Mouse (Mus musculus) MEL (cell line): ENCODE data around the gene Apoa2. TPM values are rescaled to one million over a fixed set of nuclear protein-coding genes. Genes with fewer than 3 reads are reported as not detected.

Source experiments
- DNase-seq: peaks from one replicate; pipeline ENCODE4 v3.0.0; 2011; ENCODE audit warnings: low read depth, low spot score
- H3K27ac ChIP-seq: 2 replicates; pipeline ENCODE4 v1.5.1; 2012; ENCODE audit warnings: low read depth, mild to moderate bottlenecking, control low read depth, low read length, moderate library complexity; ENCODE audit not compliant: control insufficient read depth
- H3K27me3 ChIP-seq, 2 experiments: fragments of 150-350 bp in 1 of 2; sonication (generic) in 1 of 2; 2 replicates each; pipeline ENCODE4 v1.6.1; 2012; ENCODE audit warnings: low read length in 2 of 2, mild to moderate bottlenecking in 2 of 2, improper control_type of control experiment in 1 of 2, moderate library complexity in 1 of 2; ENCODE audit not compliant: insufficient read depth in 2 of 2, control insufficient read depth in 1 of 2
- H3K36me3 ChIP-seq, 2 experiments: 2 replicates each; pipeline ENCODE4 v1.6.1; 2012 to 2014; ENCODE audit warnings: low read length in 2 of 2, improper control_type of control experiment in 1 of 2, inconsistent platforms in 1 of 2, mild to moderate bottlenecking in 1 of 2; ENCODE audit not compliant: insufficient read depth in 2 of 2, control insufficient read depth in 1 of 2
- H3K4me1 ChIP-seq, 2 experiments: fragments of 150-350 bp in 1 of 2; sonication (generic) in 1 of 2; 2 replicates each; pipeline ENCODE4 v1.6.1; 2012; ENCODE audit warnings: low read length in 2 of 2, improper control_type of control experiment in 1 of 2, mild to moderate bottlenecking in 1 of 2; ENCODE audit not compliant: insufficient read depth in 2 of 2, control insufficient read depth in 1 of 2
- H3K4me3 ChIP-seq, 2 experiments: fragments of 150-350 bp in 1 of 2; sonication (generic) in 1 of 2; 2 replicates each; pipeline ENCODE4 v1.5.1; 2012; ENCODE audit warnings: low read depth in 2 of 2, low read length in 2 of 2, mild to moderate bottlenecking in 2 of 2, moderate library complexity in 2 of 2, control low read depth in 1 of 2, improper control_type of control experiment in 1 of 2; ENCODE audit not compliant: control insufficient read depth in 1 of 2, insufficient read depth in 1 of 2
- H3K79me2 ChIP-seq: 2 replicates; pipeline ENCODE4 v1.6.1; 2012; ENCODE audit warnings: mild to moderate bottlenecking, low read length, moderate library complexity; ENCODE audit not compliant: control insufficient read depth, poor library complexity, insufficient read depth
- H3K9ac ChIP-seq: 2 replicates; pipeline ENCODE4 v1.6.1; 2012; ENCODE audit warnings: low read depth, mild to moderate bottlenecking, control low read depth, low read length, moderate library complexity; ENCODE audit not compliant: control insufficient read depth, poor library complexity, severe bottlenecking
- H3K9me3 ChIP-seq: fragments of 150-350 bp; sonication (generic); replicated peaks from 2 replicates; pipeline ENCODE4 v1.6.1; 2012; ENCODE audit warnings: mild to moderate bottlenecking, low read length, improper control_type of control experiment, moderate library complexity; ENCODE audit not compliant: insufficient read depth
- CHD1 ChIP-seq: IDR thresholded peaks from 2 replicates; pipeline ENCODE4 v1.6.1; 2012; ENCODE audit warnings: low read depth, mild to moderate bottlenecking, inconsistent platforms, low read length, improper control_type of control experiment
- CHD2 ChIP-seq: IDR thresholded peaks from 2 replicates; pipeline ENCODE4 v1.6.1; 2011; ENCODE audit warnings: low read length, improper control_type of control experiment
- CTCF ChIP-seq, 3 experiments: IDR thresholded peaks in 2 of 3; conservative IDR thresholded peaks in 1 of 3; 2 replicates each; pipeline ENCODE4 v1.5.1; 2011 to 2012; ENCODE audit warnings: low read length in 3 of 3, low read depth in 2 of 3, mild to moderate bottlenecking in 2 of 3, improper control_type of control experiment in 1 of 3, inconsistent platforms in 1 of 3, mixed read lengths in 1 of 3, moderate library complexity in 1 of 3; ENCODE audit not compliant: control insufficient read depth in 1 of 3, insufficient read depth in 1 of 3, poor library complexity in 1 of 3, severe bottlenecking in 1 of 3
- E2F4 ChIP-seq: IDR thresholded peaks from 2 replicates; pipeline ENCODE4 v1.6.1; 2011; ENCODE audit warnings: low read depth, low read length, improper control_type of control experiment, borderline replicate concordance
- ELF1 ChIP-seq: IDR thresholded peaks from 2 replicates; pipeline ENCODE4 v1.6.1; 2014; ENCODE audit warnings: low read depth, mild to moderate bottlenecking, inconsistent platforms, low read length, improper control_type of control experiment, moderate library complexity
- EP300 ChIP-seq, 2 experiments: IDR thresholded peaks; 2 replicates each; pipeline ENCODE4 v1.6.1; 2011; ENCODE audit warnings: improper control_type of control experiment in 2 of 2, low read length in 2 of 2, low read depth in 1 of 2, mild to moderate bottlenecking in 1 of 2
- GABPA ChIP-seq: IDR thresholded peaks from 2 replicates; pipeline ENCODE4 v1.6.1; 2012; ENCODE audit warnings: low read depth, mild to moderate bottlenecking, inconsistent platforms, low read length, improper control_type of control experiment, moderate library complexity
- GATA1 ChIP-seq: IDR thresholded peaks from 2 replicates; pipeline ENCODE4 v1.6.1; 2011; ENCODE audit warnings: low read depth, low read length, improper control_type of control experiment
- KAT2A ChIP-seq: conservative IDR thresholded peaks from 2 replicates; pipeline ENCODE4 v1.6.1; 2012; ENCODE audit warnings: low read depth, low read length, improper control_type of control experiment, inconsistent platforms
- MAFK ChIP-seq: IDR thresholded peaks from 2 replicates; pipeline ENCODE4 v1.6.1; 2011; ENCODE audit warnings: low read depth, mild to moderate bottlenecking, low read length, improper control_type of control experiment, borderline replicate concordance
- MAX ChIP-seq: IDR thresholded peaks from 2 replicates; pipeline ENCODE4 v1.6.1; 2011; ENCODE audit warnings: low read length, improper control_type of control experiment
- MAZ ChIP-seq: IDR thresholded peaks from 2 replicates; pipeline ENCODE4 v1.6.1; 2012; ENCODE audit warnings: low read depth, mild to moderate bottlenecking, inconsistent platforms, low read length, improper control_type of control experiment
- MEF2A ChIP-seq: IDR thresholded peaks from 2 replicates; pipeline ENCODE4 v1.6.1; 2014; ENCODE audit warnings: low read depth, mild to moderate bottlenecking, inconsistent platforms, low read length, improper control_type of control experiment; ENCODE audit not compliant: poor library complexity, insufficient replicate concordance, severe bottlenecking; ENCODE audit errors: extremely low read depth
- MXI1 ChIP-seq: IDR thresholded peaks from 2 replicates; pipeline ENCODE4 v1.6.1; 2011; ENCODE audit warnings: mild to moderate bottlenecking, low read depth, low read length, improper control_type of control experiment
- MYC ChIP-seq: IDR thresholded peaks from 2 replicates; pipeline ENCODE4 v1.6.1; 2011; ENCODE audit warnings: low read depth, mild to moderate bottlenecking, low read length, improper control_type of control experiment, moderate library complexity
- POLR2A ChIP-seq, 2 experiments: IDR thresholded peaks; 2 replicates each; pipeline ENCODE4 v1.6.1; 2011 to 2012; ENCODE audit warnings: low read length in 2 of 2, mild to moderate bottlenecking in 2 of 2, control low read depth in 1 of 2, improper control_type of control experiment in 1 of 2, low read depth in 1 of 2, moderate library complexity in 1 of 2; ENCODE audit not compliant: control insufficient read depth in 1 of 2, insufficient read depth in 1 of 2, poor library complexity in 1 of 2
- POLR2AphosphoS2 ChIP-seq: IDR thresholded peaks from 2 replicates; pipeline ENCODE4 v1.6.1; 2011; ENCODE audit warnings: low read length, improper control_type of control experiment
- POLR2AphosphoS5 ChIP-seq: IDR thresholded peaks from 2 replicates; pipeline ENCODE4 v1.6.1; 2012; ENCODE audit warnings: low read depth, borderline replicate concordance, mild to moderate bottlenecking, inconsistent platforms, low read length, moderate library complexity, mixed read lengths
- RAD21 ChIP-seq: IDR thresholded peaks from 2 replicates; pipeline ENCODE4 v1.6.1; 2011; ENCODE audit warnings: mild to moderate bottlenecking, low read depth, low read length, improper control_type of control experiment
- RCOR1 ChIP-seq: IDR thresholded peaks from 2 replicates; pipeline ENCODE4 v1.6.1; 2012; ENCODE audit warnings: low read depth, mild to moderate bottlenecking, inconsistent platforms, low read length, improper control_type of control experiment
- SIN3A ChIP-seq: IDR thresholded peaks from 2 replicates; pipeline ENCODE4 v1.6.1; 2012; ENCODE audit warnings: low read length, improper control_type of control experiment, inconsistent platforms
- SMC3 ChIP-seq: IDR thresholded peaks from 2 replicates; pipeline ENCODE4 v1.6.1; 2011; ENCODE audit warnings: low read depth, low read length, improper control_type of control experiment
- TAL1 ChIP-seq: IDR thresholded peaks from 2 replicates; pipeline ENCODE4 v1.6.1; 2012; ENCODE audit warnings: mild to moderate bottlenecking, inconsistent platforms, low read length, moderate library complexity, mixed read lengths
- TBP ChIP-seq: IDR thresholded peaks from 2 replicates; pipeline ENCODE4 v1.8.0; 2011; ENCODE audit warnings: low read depth, low read length, improper control_type of control experiment
- TCF12 ChIP-seq: IDR thresholded peaks from 2 replicates; pipeline ENCODE4 v1.6.1; 2014; ENCODE audit warnings: low read depth, mild to moderate bottlenecking, inconsistent platforms, low read length, improper control_type of control experiment, moderate library complexity
- UBTF ChIP-seq: IDR thresholded peaks from 2 replicates; pipeline ENCODE4 v1.6.1; 2012; ENCODE audit warnings: low read depth, mild to moderate bottlenecking, inconsistent platforms, low read length, improper control_type of control experiment, moderate library complexity, borderline replicate concordance; ENCODE audit not compliant: insufficient read depth
- USF1 ChIP-seq: IDR thresholded peaks from 2 replicates; pipeline ENCODE4 v1.6.1; 2014; ENCODE audit warnings: low read depth, mild to moderate bottlenecking, inconsistent platforms, low read length, improper control_type of control experiment, moderate library complexity
- ZC3H11A ChIP-seq: IDR thresholded peaks from 2 replicates; pipeline ENCODE4 v1.6.1; 2012; ENCODE audit warnings: low read depth, mild to moderate bottlenecking, inconsistent platforms, low read length, improper control_type of control experiment
- ZKSCAN1 ChIP-seq: IDR thresholded peaks from 2 replicates; pipeline ENCODE4 v1.6.1; 2012; ENCODE audit warnings: low read depth, mild to moderate bottlenecking, inconsistent platforms, low read length, improper control_type of control experiment, moderate library complexity
- ZMIZ1 ChIP-seq: IDR thresholded peaks from 2 replicates; pipeline ENCODE4 v1.6.1; 2012; ENCODE audit warnings: low read depth, mild to moderate bottlenecking, inconsistent platforms, low read length, improper control_type of control experiment, moderate library complexity
- ZNF384 ChIP-seq: IDR thresholded peaks from 2 replicates; pipeline ENCODE4 v1.6.1; 2012; ENCODE audit warnings: low read depth, mild to moderate bottlenecking, inconsistent platforms, low read length, improper control_type of control experiment
- polyA plus RNA-seq, 2 experiments: library from polyadenylated mRNA; stranded (reverse) in 1 of 2; unstranded in 1 of 2; fragments of >175 nt in 1 of 2; fragments of >200 nt in 1 of 2; gene quantifications; 2 replicates each; pipeline versions ENCODE4 v1.2.1 to v1.2.4; 2012; ENCODE audit warnings: low replicate concordance in 2 of 2, low read depth in 1 of 2; ENCODE audit not compliant: insufficient read length in 2 of 2, insufficient read depth in 1 of 2, missing spikeins in 1 of 2
- total RNA-seq: library from RNA; depleted of rRNA; stranded (reverse); fragments of 300-350 nt; gene quantifications from 2 replicates; pipeline ENCODE4 v1.2.3, GENCODE M21; 2012

Gene Apoa2
- total and polyA plus RNA-seq, 3 experiments: 0.15 TPM; not detected in 2

- H3K4me1 ChIP-seq: peaks cover 0 to 8% of the 10 kb centered on the region in 2 experiments; a peak in 1 of 4 replicates
- no peaks in the 10 kb centered on the region for H3K27me3 ChIP-seq
- H3K36me3 ChIP-seq: peaks cover 0 to 3% of the 10 kb centered on the region in 2 experiments; a peak in 2 of 4 replicates
- H3K4me3 ChIP-seq: no peak overlapping the region
- DNase-seq: no peak
- no peak overlapping the region for H3K9ac ChIP-seq
- TF ChIP-seq ELF1: no peak
- TF ChIP-seq CHD2: no peak
- TF ChIP-seq RCOR1: no peak
- TF ChIP-seq KAT2A: no peak
- TF ChIP-seq RAD21: no peak
- TF ChIP-seq MYC: no peak
- no peak for TF ChIP-seq CTCF (IDR thresholded peaks at IDR 0.05 in 2 of 3, conservative IDR thresholded peaks at IDR 0.05 in 1 of 3; ENCODE audit: control insufficient read depth in 1 of 3, insufficient read depth in 1 of 3, low read depth in 2 of 3, low read length in 3 of 3, poor library complexity in 1 of 3, severe bottlenecking in 1 of 3)
- TF ChIP-seq ZKSCAN1: no peak
- TF ChIP-seq MAX: no peak
- TF ChIP-seq CHD1: no peak
- TF ChIP-seq TCF12: no peak
- TF ChIP-seq MXI1: no peak
- no peak for TF ChIP-seq E2F4
- TF ChIP-seq GATA1: no peak
- TF ChIP-seq ZNF384: no peak
- no peak for TF ChIP-seq SIN3A
- TF ChIP-seq POLR2AphosphoS2: no peak
- no peak for TF ChIP-seq TAL1
- no peaks in the 10 kb centered on the region for H3K9me3 ChIP-seq
- H3K27ac ChIP-seq: no peak overlapping the region
- peaks cover 2% of the 10 kb centered on the region; the same call in 1 of the 2 replicates for H3K79me2 ChIP-seq
Measured at GRCm38 (mm10) chr1:171223796-171224195, 1.1 kb upstream of the Apoa2 start.

- no peak overlapping the region for H3K9ac ChIP-seq
- H3K4me3 ChIP-seq: no peak overlapping the region
- H3K9me3 ChIP-seq: no peaks in the 10 kb centered on the region
- H3K36me3 ChIP-seq: peaks cover 0 to 3% of the 10 kb centered on the region in 2 experiments; a peak in 2 of 4 replicates
- DNase-seq: no peak
- H3K27ac ChIP-seq: no peak overlapping the region
- peaks cover 0 to 3% of the 10 kb centered on the region in 2 experiments; a peak in 1 of 4 replicates for H3K4me1 ChIP-seq
- TF ChIP-seq EP300 (IDR thresholded peaks at IDR 0.05; ENCODE audit: low read depth in 1 of 2, low read length in 2 of 2) (no peak), POLR2AphosphoS5 (no peak), USF1 (no peak), ZC3H11A (no peak), GABPA (no peak), MYC (no peak), MAZ (no peak), SIN3A (no peak), MAFK (no peak), UBTF (no peak), TAL1 (no peak), MEF2A (no peak), TCF12 (no peak), ZMIZ1 (no peak), SMC3 (no peak), CHD2 (no peak), TBP (no peak), ZKSCAN1 (no peak), POLR2A (IDR thresholded peaks at IDR 0.05; ENCODE audit: control insufficient read depth in 1 of 2, insufficient read depth in 1 of 2, low read depth in 1 of 2, low read length in 2 of 2, poor library complexity in 1 of 2) (no peak), GATA1 (no peak)
- H3K27me3 ChIP-seq: no peaks in the 10 kb centered on the region
- H3K79me2 ChIP-seq: peaks cover 2% of the 10 kb centered on the region; the same call in 1 of the 2 replicates
Measured at GRCm38 (mm10) chr1:171226780-171227179, 1.9 kb downstream of the Apoa2 start.
